Mouse (Mus musculus) liver, embryonic 12.5 days (tissue): ENCODE data around the gene Ankrd33. TPM values are rescaled to one million over a fixed set of nuclear protein-coding genes. Genes with fewer than 3 reads are reported as not detected.

Experiments used
- polyA plus RNA-seq: library from polyadenylated mRNA; unstranded; fragments of >200 nt; fragmentation: Nextera tagmentation; extraction: Ambion mirVana; gene quantifications from 2 replicates; pipeline ENCODE4 v1.2.1, GENCODE M21; 2016

The Ankrd33 gene
- polyA plus RNA-seq, 1 experiment from 2014 or later = not detected

Other genes with a start within 250 kb of the Ankrd33 start
- 0.54 and 0.88 TPM in 2 replicates for gene Scn8a, start 245.9 kb upstream of the Ankrd33 start, polyA plus RNA-seq
- gene Gm47841, start 68.4 kb upstream of the Ankrd33 start, polyA plus RNA-seq = not detected in 2 replicates
- 0.17 and 0.25 TPM in 2 replicates for gene Fignl2, start 37.2 kb upstream of the Ankrd33 start, polyA plus RNA-seq
- 1.8 TPM in 2 replicates for gene Acvrl1, start 12.8 kb downstream of the Ankrd33 start, polyA plus RNA-seq
- 1.9 and 2.2 TPM in 2 replicates for gene Acvr1b, start 58.3 kb downstream of the Ankrd33 start, polyA plus RNA-seq
- 0.81 and 1.3 TPM in 2 replicates for gene Grasp, start 108.4 kb downstream of the Ankrd33 start, polyA plus RNA-seq
- gene Nr4a1, start 138.5 kb downstream of the Ankrd33 start, polyA plus RNA-seq = 0.83 and 1.0 TPM in 2 replicates
- gene Atg101, start 168.5 kb downstream of the Ankrd33 start, polyA plus RNA-seq = 31.5 and 31.7 TPM in 2 replicates
- 0.17 and 0.19 TPM in 2 replicates for gene 6030408B16Rik, start 177.5 kb downstream of the Ankrd33 start, polyA plus RNA-seq